Mouse (Mus musculus): ENCODE data around the gene Etnk2.

Gene Etnk2

DNA sequence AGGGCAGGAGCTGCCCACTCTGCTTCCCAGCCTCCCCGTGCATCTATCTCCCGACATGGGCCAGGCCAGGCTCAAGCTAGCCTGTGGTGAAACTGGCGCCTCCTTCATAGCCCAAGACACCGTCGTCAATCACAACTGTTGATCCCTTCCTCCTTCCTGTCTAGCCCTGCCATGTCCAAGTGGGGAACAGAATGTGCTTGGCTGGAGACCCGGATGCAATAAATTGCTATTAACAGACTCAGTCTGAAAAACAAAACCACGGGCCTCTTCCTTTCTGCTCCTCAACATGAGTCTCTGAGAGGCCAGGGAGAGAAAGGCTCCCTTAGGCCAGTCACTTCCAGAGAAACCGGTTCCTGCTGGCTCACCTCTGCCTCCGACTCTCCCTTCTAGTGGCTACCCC is 49.6 kb downstream of the Etnk2 start:
- peak in 1 of 2 experiments; percentile 68 for DNase-seq (ENCODE audit: inconsistent age in 2 of 2, low spot score in 1 of 2)

DNA sequence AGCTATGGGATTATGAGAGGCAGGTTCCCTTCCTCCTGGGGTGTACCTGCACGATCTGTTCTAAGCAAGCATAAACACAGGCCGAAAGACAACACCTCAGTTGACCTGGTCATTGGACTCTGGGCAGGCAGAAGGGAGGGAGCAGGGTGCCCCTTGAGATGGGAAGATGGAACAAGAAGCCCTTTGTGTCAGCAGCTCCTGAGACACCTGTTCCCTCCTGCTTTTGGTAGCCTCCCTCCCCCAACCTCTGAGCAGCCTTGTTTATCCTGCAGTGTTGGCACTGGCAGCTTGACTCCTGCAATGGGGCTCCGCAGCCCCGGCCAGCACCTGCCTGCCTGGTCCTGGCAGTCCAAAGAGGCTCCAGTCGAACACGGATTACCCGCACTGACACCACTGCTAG is 51.7 kb downstream of the Etnk2 start:
- no peak for DNase-seq (ENCODE audit: inconsistent age in 2 of 2, low spot score in 1 of 2)

DNA sequence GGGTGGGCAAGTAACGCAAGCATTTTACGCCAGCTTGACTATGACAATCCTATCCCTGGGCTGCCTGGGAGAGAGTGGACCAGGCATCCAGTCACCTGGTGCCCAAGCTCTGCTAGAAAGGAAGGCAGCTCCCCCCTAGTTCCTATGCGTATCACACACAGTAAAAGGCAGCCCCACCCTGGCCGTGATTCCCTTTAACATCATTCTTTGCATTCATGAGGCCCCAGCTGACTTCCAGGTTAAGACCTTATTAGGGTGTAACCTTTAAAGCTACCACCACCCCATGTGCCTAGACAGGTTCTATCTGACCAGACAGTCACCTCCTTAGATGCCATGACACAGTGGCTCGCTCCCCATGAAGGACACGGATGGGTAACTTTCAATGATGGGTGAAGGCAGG is 52.1 kb downstream of the Etnk2 start:
- peak in 1 of 2 experiments; percentile 2 for DNase-seq (ENCODE audit: inconsistent age in 2 of 2, low spot score in 1 of 2)

DNA sequence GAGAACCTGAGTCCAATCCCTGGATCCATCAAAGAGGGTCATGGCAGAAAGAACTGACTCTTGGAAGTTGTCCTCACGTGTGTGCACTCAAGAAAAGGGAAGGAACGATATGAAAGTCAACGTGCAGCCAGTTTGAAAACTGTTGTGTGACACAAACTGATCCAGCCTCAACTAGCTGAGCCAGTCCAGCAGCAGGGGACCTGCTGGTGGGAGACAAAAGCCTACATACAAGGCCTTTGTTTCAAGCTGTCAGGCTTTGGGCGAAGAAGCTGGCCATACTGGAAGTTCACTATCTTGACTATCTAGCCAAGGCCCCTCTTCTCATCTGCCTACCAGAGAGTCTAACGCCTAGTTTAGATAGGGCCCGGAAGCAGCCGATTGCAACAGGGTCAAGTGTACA is 53.1 kb downstream of the Etnk2 start:
- peak in 1 of 2 experiments; percentile 2 for DNase-seq (ENCODE audit: inconsistent age in 2 of 2, low spot score in 1 of 2)

DNA sequence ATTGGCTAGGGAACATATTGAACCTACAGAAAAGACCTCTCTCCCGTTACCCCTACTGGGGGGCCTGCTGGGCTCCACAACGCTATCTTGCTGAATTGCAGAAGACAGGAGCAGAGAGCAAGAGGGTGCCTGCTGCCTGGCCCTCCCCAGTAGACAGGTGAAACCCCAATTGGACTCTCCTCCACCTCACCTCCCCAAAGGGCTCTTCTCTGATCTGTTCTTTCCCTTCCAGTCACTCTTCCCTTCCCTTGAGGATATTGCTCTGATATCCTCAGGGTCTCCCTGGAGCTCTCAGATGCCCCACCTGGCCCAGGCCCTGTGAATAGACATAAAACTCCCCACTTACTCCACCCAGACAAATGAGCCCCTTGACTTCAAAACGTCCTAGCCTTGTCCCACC is 53.7 kb downstream of the Etnk2 start:
- DNase-seq (ENCODE audit: inconsistent age in 2 of 2, low spot score in 1 of 2) = peak in 1 of 2 experiments; percentile 4

DNA sequence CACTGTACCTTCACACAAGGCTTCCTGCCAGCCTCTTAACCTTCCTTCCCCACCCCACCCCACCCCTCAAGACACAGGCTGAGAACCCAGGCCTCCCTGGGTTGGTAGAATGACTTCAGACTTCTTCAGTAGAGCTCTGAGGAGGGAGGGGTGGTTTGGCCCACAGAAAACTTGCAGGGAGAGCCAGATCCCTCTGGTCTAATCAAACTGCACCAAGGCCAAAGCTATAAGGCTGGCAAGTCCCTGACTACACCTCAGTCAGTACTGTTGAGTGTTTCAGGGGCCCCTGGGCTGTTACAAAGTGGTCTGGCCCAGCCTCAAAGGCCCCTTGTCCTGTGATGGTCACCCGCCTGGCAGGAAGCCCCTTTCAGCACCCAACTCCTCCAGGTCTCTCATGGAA is 54.2 kb downstream of the Etnk2 start:
- peak; percentile 34 to 71 for DNase-seq (ENCODE audit: inconsistent age in 2 of 2, low spot score in 1 of 2)

DNA sequence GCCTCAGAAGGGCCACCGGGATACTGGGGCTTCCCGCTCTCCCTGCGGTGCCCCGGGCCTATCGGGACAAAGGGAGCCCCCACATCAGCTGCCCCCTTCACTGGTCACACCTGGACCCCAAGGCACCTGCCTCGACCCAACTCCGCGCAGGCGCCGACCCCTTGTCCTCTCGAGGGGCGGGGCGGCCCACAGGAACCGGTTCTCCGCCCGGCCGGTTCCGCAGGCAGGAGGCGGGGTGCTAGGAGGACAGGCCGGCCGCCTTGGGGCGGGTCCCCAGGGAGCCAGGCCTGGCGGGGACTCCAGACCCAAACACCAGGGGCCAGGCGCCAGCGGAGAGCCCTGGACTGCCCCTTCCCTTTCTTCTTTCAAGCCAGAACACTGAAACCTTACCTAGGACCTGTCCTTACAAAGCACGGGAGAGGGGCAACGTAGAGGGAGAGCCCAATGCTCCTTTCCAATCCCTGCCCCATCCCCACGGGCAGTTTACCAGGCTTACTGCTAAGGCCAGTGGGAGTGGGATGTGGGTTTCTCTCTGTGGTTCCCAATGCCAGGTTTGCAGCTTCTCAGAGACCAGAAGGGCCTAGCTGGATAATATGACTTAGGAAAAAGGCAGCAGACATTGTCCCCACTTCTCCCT is 54.9 kb downstream of the Etnk2 start:
- DNase-seq (ENCODE audit: inconsistent age in 2 of 2, low spot score in 1 of 2) = peak; percentile 91 to 96

DNA sequence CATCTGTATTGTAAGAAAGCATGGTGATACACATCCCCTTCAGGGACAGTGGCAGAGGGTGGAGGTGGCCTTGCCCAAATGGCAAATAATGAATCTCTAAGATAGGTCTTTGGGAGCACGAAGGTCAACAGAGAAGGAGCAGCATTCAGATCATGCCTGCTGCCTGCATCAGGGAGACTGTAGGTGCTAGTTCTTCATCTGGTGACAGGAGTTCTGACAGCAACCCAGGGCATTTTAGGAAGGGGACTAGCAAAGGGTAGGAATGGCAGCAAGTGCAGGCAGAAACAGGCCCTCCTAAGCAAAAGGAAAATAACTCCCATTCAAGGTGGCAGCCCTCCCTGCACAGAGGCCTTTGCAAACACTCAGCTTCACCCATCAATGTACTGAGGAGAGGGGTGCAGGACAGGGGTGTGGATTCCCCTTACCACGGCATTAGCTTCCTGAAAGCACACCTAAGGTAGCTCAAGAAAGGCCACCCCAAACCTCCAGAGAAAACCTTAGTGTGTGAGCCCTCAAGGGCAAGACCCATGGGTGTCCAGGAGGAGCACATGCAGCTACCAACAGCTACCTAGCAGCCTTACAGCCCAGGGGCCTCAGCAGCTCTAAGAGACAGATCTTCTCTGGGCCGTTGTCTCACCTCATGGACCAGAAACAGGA is 55.9 kb downstream of the Etnk2 start:
- DNase-seq (ENCODE audit: inconsistent age in 2 of 2, low spot score in 1 of 2) = peak; percentile 6 to 27

DNA sequence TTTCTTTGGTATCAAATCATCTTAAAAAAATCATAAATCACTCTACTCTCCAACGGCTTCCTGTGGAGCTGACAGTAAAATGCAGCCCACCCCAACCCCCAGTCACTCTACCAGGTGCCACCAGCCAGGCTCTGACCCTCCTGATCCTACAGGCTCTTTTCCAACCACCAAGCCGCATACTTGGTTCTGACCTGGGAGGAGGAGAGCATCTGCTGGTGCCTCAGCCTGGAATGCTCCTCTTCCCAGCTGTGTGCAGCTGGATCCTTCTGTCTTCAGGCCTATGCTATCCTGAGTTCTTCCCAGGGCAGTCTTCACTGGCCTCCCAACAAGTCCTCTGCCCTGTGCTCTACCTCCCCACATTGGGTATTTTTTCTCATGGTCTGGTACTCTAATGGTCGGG is 57.1 kb downstream of the Etnk2 start:
- DNase-seq (ENCODE audit: inconsistent age in 2 of 2, low spot score in 1 of 2) = peak in 1 of 2 experiments; percentile 8

DNA sequence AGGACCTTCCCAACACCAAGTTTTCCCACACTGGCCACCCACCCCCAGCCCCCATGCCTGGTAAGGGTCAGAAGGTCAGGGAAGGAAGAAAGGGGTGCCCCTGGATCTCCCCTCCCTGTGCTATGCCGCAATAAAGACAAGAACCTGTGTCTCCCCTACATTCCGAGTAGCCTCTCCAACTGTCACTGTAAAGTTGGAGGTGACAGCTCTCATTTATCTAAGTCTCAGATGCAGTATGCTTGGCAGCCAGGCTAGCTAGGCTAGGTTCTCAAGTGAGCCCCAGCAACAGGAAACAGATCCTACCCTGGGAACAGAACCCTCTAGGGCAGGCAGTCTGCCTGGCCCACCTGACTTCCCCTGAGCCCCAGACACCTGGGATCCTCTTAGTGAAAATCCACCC is 57.7 kb downstream of the Etnk2 start:
- DNase-seq (ENCODE audit: inconsistent age in 2 of 2, low spot score in 1 of 2) = peak in 1 of 2 experiments; percentile 2

DNA sequence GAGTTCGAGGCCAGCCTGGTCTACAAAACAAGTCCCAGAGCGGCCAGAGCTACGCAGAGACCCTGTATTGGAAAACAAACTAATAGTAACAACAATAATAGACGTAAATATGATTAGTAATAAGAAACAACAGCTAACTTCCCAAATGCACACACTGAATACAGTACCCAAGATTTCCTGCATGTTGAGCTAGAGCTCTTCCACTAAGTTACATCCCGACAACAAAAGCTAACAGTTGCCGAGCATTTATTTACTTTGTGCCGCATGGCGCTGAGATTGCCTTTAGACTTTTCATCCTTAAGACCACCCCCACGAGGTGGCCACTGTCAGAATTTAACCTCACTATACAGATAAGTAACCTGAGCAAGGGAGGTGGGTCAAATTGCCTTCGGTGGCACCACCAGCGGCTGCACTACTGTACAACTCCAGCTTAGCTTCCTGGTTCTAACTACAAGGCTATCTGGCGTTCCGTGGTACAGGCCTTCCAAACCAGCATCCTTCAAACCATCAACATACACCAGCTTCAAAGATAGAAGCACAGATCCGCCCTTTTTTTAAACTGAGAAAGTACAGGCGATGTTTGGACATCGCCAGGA is 58.7 kb downstream of the Etnk2 start:
- DNase-seq (ENCODE audit: inconsistent age in 2 of 2, low spot score in 1 of 2) = no peak

DNA sequence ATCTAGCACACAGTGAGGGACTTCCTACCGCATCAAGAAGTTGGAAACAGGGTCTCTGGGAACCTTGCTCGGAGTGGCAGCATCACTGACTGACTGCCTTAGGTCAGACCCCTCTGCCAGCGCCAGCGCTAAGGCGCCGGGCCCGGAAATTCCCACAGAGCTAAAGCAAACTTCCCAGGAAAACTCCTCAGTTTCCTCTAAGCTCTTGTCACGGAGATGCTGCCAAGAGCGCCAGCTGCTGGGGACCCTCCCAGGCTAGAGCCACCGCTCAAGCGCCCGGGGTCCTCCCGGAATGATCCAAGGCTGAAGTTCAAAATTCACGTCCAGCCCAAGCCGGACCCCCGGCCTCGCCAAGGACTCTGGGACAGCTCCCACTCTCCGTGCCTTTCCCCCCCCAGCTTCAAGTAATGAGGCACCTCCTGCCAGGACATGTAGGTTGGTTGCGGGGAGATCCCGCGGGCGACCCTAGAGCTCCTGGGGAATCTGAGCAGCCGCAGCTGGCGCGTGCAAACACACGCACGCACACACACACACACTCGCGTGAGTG is 59.3 kb downstream of the Etnk2 start:
- peak; percentile 53 to 76 for DNase-seq (ENCODE audit: inconsistent age in 2 of 2, low spot score in 1 of 2)

DNA sequence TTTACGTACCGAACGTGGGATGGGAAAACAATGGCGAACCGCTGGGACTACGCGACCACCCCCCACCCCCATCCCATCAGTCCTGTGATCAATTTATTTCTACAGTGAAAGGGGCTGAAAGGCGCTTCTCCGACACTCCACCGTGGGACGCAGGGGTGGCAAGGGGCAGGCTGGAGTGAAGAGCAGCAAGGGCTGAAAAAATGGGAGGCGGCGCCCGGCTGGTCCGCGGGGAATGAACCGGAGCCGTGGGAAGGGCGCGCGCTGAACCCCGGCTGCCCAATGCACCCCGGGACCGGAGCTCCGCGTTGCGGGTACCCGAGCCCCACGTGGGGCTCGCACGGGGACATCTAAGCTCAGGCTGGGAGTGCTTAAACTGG is 59.8 kb downstream of the Etnk2 start:
- no peak for DNase-seq (ENCODE audit: inconsistent age in 2 of 2, low spot score in 1 of 2)

DNA sequence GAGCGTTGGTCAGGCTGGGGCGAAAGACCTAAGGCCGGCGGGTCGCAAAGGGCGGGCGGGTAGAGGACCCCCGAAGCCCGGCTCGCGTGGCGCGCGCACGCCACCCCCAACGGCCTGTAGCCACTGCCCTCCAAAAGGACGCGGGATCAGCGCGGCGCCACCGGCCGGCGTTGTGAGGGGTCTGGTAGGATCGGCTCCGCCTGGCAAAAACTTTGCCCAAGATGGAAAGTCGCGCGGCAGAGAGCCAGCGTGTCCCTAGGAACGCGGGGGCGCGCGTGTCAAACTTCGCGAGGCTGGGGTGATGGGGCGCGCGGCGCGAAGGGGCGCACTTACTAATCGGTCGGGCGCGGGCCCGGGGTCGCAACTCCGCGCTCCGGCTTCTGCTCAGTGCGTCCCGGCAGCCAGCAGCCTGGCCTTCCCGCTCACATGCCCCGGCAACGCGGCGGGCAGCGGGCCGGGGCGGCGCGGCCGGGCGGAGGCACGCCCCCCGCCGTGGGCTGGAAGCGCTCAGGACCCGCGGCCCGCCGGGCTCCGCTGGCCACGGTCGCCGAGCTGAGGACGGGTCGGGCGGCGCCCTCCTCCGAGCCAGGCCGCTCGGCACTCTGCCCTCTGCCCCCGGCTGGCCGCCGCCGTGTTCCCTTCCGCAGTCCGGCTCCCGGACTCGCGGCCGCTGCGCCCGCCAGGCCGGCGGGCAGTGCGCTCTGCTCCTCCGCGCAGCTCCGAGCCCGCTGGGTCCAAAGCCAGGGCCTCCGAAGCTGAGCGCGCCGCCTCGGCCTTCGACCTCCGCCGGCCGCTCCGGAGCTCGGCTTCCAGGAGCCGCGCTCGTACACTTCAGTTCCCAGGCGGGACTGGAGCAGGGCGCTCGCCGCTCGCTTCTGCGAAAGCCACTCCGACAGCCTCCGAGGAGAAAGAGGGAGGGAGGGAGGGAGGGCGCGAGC is 60.4 kb downstream of the Etnk2 start, which contains the start of gene Sox13:
Gene Sox13 (minus strand): TSS at position 835 of the 938 bp plus-strand sequence.
- peak; percentile 79 to 92 for DNase-seq (ENCODE audit: inconsistent age in 2 of 2, low spot score in 1 of 2)

DNA sequence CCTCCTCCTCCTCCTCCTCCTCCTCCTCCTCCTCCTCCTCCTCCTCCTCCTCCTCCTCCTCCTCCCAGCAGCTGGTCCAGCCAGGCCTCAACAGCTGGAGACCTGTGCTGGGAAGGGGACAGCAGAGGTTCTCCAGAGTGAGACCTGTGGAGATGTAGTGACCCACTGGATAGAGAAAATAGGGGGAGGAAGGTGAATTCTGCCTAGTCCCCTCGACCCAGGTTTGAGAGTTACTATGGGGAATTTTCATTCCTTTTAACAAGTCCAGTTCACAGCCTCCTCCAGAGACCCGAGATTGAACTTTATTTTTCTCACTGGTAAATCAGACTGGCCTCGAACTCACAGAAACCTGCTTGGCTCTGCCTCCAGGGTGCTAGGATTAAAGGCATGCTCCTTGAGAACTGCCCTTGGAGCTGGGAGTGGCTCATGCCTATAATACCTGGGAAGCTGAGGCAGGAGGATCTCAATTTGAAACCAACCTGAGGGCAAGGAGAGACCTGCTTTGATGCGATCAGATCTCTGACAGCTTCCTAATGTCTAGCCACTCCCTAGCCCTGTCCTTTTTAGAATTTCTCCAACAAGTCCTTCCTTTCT is 61.3 kb downstream of the Etnk2 start:
- peak in 1 of 2 experiments; percentile 54 for DNase-seq (ENCODE audit: inconsistent age in 2 of 2, low spot score in 1 of 2)

All from adrenal gland, adult (tissue).